Mouse (Mus musculus): Measurements from ENCODE around the gene Rsph9.

The Rsph9 gene

GRCm38 (mm10) chr17:46143578-46144423, at the start of gene Rsph9:
Gene Rsph9 (minus strand): TSS chr17:46144216.
- in situ Hi-C loops (cut with MseI, MboI) = no loop called here

GRCm38 (mm10) chr17:46188829-46189228, 44.8 kb upstream of the Rsph9 start:
- in situ Hi-C loops (cut with MseI, MboI) = no loop called here

GRCm38 (mm10) chr17:46182273-46182672, 38.3 kb upstream of the Rsph9 start:
- in situ Hi-C loops (cut with MseI, MboI) = no loop called here

GRCm38 (mm10) chr17:46170538-46170937, 26.5 kb upstream of the Rsph9 start:
- in situ Hi-C loops (cut with MseI, MboI) = no loop called here

GRCm38 (mm10) chr17:46168768-46169167, 24.8 kb upstream of the Rsph9 start:
- in situ Hi-C loops (cut with MseI, MboI) = no loop called here

- in situ Hi-C loops (cut with MseI, MboI) = no loop called here
These were observed 24.3 kb upstream of the Rsph9 start for GRCm38 (mm10) chr17:46168318-46168717.

GRCm38 (mm10) chr17:46167014-46167413, 23.0 kb upstream of the Rsph9 start:
- in situ Hi-C loops (cut with MseI, MboI) = no loop called here

- in situ Hi-C loops (cut with MseI, MboI) = no loop called here
These were observed 22.3 kb upstream of the Rsph9 start for GRCm38 (mm10) chr17:46166270-46166669.

GRCm38 (mm10) chr17:46165460-46165859, 21.4 kb upstream of the Rsph9 start:
- in situ Hi-C loops (cut with MseI, MboI) = no loop called here

- in situ Hi-C loops (cut with MseI, MboI) = no loop called here
These were observed 20.8 kb upstream of the Rsph9 start for GRCm38 (mm10) chr17:46164791-46165190.

- in situ Hi-C loops (cut with MseI, MboI) = no loop called here
These were observed 20.3 kb upstream of the Rsph9 start for GRCm38 (mm10) chr17:46164301-46164700.

GRCm38 (mm10) chr17:46162951-46163421, 19.0 kb upstream of the Rsph9 start:
- in situ Hi-C loops (cut with MseI, MboI) = no loop called here

- in situ Hi-C loops (cut with MseI, MboI) = no loop called here
These were observed 18.5 kb upstream of the Rsph9 start for GRCm38 (mm10) chr17:46162551-46162950.

GRCm38 (mm10) chr17:46161710-46162109, 17.7 kb upstream of the Rsph9 start:
- in situ Hi-C loops (cut with MseI, MboI) = no loop called here

GRCm38 (mm10) chr17:46161179-46161578, 17.2 kb upstream of the Rsph9 start:
- in situ Hi-C loops (cut with MseI, MboI) = no loop called here

- in situ Hi-C loops (cut with MseI, MboI) = no loop called here
These were observed 16.7 kb upstream of the Rsph9 start, which contains the start of gene Gtpbp2 for GRCm38 (mm10) chr17:46160686-46161085. Gene Gtpbp2 (plus strand): TSS chr17:46161032.

GRCm38 (mm10) chr17:46160090-46160662, 16.2 kb upstream of the Rsph9 start:
- in situ Hi-C loops (cut with MseI, MboI) = no loop called here

- in situ Hi-C loops (cut with MseI, MboI) = no loop called here
These were observed 15.2 kb upstream of the Rsph9 start for GRCm38 (mm10) chr17:46159236-46159635.

GRCm38 (mm10) chr17:46157131-46157530, 13.1 kb upstream of the Rsph9 start:
- in situ Hi-C loops (cut with MseI, MboI) = no loop called here

- in situ Hi-C loops (cut with MseI, MboI) = no loop called here
These were observed 12.7 kb upstream of the Rsph9 start for GRCm38 (mm10) chr17:46156680-46157079.

GRCm38 (mm10) chr17:46154336-46154735, 10.3 kb upstream of the Rsph9 start:
- in situ Hi-C loops (cut with MseI, MboI) = no loop called here

- in situ Hi-C loops (cut with MseI, MboI) = no loop called here
These were observed 9.1 kb upstream of the Rsph9 start, which contains the start of gene Mad2l1bp for GRCm38 (mm10) chr17:46152847-46153782. Gene Mad2l1bp (minus strand): TSS chr17:46153553.
